Mouse (Mus musculus) thymus, adult 2 months (tissue): Measurements from ENCODE around the gene Nop53. TPM values are rescaled to one million over a fixed set of nuclear protein-coding genes. Genes with fewer than 3 reads are reported as not detected.
"Not testable (repeated sequence)": the region's sequence is repeated elsewhere in the genome, so short reads cannot be mapped to it uniquely, and the experiment has no call there.

Source experiments
- DNase-seq: peaks from one replicate; pipeline ENCODE4 v3.0.0; 2021
- H3K27ac ChIP-seq: fragments of 200-500 bp; 2 replicates; pipeline ENCODE4 v1.5.1; 2012; ENCODE audit warnings: low read length, control low read depth; ENCODE audit not compliant: control insufficient read depth, insufficient read depth
- H3K27me3 ChIP-seq: fragments of 200-500 bp; 2 replicates; pipeline ENCODE4 v1.6.1; 2012; ENCODE audit warnings: mild to moderate bottlenecking, low read length, moderate library complexity, mixed read lengths; ENCODE audit not compliant: control insufficient read depth, insufficient read depth
- H3K36me3 ChIP-seq: fragments of 200-500 bp; 2 replicates; pipeline ENCODE4 v1.6.1; 2012; ENCODE audit warnings: mild to moderate bottlenecking, low read length, moderate library complexity; ENCODE audit not compliant: control insufficient read depth, insufficient read depth
- H3K4me1 ChIP-seq: fragments of 200-500 bp; replicated peaks from 2 replicates; pipeline ENCODE4 v1.6.1; 2012; ENCODE audit warnings: low read length; ENCODE audit not compliant: control insufficient read depth, insufficient read depth
- H3K4me3 ChIP-seq: fragments of 200-500 bp; 2 replicates; pipeline ENCODE4 v1.5.1; 2012; ENCODE audit warnings: mild to moderate bottlenecking, low read length, control low read depth, moderate library complexity; ENCODE audit not compliant: control insufficient read depth, insufficient read depth
- CTCF ChIP-seq: fragments of 200-500 bp; IDR thresholded peaks from 2 replicates; pipeline ENCODE4 v1.5.1; 2012; ENCODE audit warnings: mild to moderate bottlenecking, control low read depth, low read length, moderate library complexity, borderline replicate concordance; ENCODE audit not compliant: control insufficient read depth, poor library complexity, insufficient read depth; ENCODE audit errors: extremely low read depth
- POLR2A ChIP-seq: fragments of 200-500 bp; IDR thresholded peaks from 2 replicates; pipeline ENCODE4 v1.6.1; 2012; ENCODE audit warnings: mild to moderate bottlenecking, low read length, control low read depth, moderate library complexity; ENCODE audit not compliant: control insufficient read depth, poor library complexity, insufficient read depth; ENCODE audit errors: extremely low read depth
- WGBS: fragments of 180-500 bp; shearing (Covaris S2); methylation state at CpG from one replicate; pipeline ENCODE4 v1.1.7; 2018; 5-methylcytosine and 5-hydroxymethylcytosine counted together
- polyA plus RNA-seq: library from polyadenylated mRNA; depleted of rRNA; stranded (reverse); fragments of >200 nt; gene quantifications from 2 replicates; pipeline ENCODE4 v1.2.3, GENCODE M21; 2012

Gene Nop53
- polyA plus RNA-seq, 1 experiment: 170 TPM

- no peak for TF ChIP-seq POLR2A
- TF ChIP-seq CTCF: no peak
- Histone ChIP-seq H3K36me3 (peaks cover 16% of the 10 kb centered on the region; the same call in 1 of the 2 replicates), H3K4me3 (no peak overlapping the region), H3K27me3 (no peaks in the 10 kb centered on the region), H3K4me1 (peaks cover 24% of the 10 kb centered on the region), H3K27ac (no peak overlapping the region)
- no peak for DNase-seq
These were observed 27.5 kb downstream of the Nop53 start for GRCm38 (mm10) chr7:15918371-15918770.

DNA sequence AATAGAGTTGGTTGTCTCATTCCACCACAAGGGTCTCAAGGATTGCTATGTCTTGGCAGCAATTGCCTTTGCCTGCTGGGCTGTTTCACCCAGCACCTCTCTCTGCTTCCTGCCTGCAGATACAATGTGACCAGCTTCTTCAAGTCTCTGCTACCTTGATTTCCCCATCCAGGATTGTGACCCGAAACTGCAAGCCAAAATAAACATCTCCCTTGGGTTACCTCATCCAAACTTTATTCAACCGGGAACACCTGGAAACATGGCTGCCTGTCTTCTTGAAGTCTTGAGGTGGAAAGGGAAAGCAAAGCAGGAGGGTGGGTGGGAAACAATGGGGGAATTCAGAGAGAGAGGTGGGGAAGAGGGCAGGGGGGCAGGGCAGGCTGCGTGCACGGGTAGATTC is 28.9 kb downstream of the Nop53 start:
- peaks cover 17% of the 10 kb centered on the region for H3K4me1 ChIP-seq
- DNase-seq: no peak
- H3K4me3 ChIP-seq: no peak overlapping the region
- H3K27me3 ChIP-seq: no peaks in the 10 kb centered on the region
- peaks cover 16% of the 10 kb centered on the region; the same call in 1 of the 2 replicates for H3K36me3 ChIP-seq
- WGBS: 92% methylated on average over 4 of the region's 4 CpGs
- TF ChIP-seq POLR2A (no peak), CTCF (no peak)
- no peak overlapping the region for H3K27ac ChIP-seq

DNA sequence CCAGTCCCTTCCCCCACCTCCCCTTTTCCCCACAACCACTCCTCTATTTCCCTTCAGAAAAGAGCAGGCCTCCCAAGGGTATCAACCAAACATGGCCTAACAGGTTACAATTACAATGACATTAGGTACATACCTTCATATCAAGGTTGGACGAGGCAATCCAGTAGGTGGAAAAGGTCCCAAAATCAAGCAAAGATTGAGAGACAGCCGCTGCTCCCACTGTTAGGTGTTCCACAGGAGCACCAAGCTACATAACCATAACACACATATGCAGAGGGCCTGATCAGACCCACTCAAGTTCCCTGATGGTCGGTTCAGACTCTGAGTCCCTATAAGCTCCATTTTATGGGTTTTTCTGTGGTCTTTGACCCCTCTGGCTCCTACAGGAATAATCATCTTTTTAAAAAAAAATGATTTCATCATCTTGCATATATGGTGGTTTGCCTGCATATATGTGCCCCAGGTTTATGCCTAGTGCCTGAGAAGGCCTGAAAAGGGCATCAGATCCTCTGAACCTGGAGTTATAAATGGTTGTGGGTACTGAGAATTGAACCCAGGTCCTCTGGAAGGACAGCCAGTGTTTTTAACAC is 29.6 kb downstream of the Nop53 start:
- Histone ChIP-seq H3K4me3 (no peak overlapping the region), H3K27ac (no peak overlapping the region), H3K36me3 (peaks cover 16% of the 10 kb centered on the region; the same call in 1 of the 2 replicates), H3K27me3 (no peaks in the 10 kb centered on the region), H3K4me1 (peaks cover 13% of the 10 kb centered on the region)
- no peak for TF ChIP-seq POLR2A
- TF ChIP-seq CTCF: no peak
- DNase-seq: no peak
- 93% methylated on average over 3 of the region's 3 CpGs for WGBS

GRCm38 (mm10) chr7:15915695-15916094 is 30.2 kb downstream of the Nop53 start:
- DNase-seq, H3K27me3 ChIP-seq, H3K27ac ChIP-seq, H3K4me3 ChIP-seq, H3K4me1 ChIP-seq: not testable (repeated sequence)
- H3K36me3 ChIP-seq: peaks cover 16% of the 10 kb centered on the region; the same call in 1 of the 2 replicates
- 92% methylated on average over 4 of the region's 4 CpGs for WGBS

DNA sequence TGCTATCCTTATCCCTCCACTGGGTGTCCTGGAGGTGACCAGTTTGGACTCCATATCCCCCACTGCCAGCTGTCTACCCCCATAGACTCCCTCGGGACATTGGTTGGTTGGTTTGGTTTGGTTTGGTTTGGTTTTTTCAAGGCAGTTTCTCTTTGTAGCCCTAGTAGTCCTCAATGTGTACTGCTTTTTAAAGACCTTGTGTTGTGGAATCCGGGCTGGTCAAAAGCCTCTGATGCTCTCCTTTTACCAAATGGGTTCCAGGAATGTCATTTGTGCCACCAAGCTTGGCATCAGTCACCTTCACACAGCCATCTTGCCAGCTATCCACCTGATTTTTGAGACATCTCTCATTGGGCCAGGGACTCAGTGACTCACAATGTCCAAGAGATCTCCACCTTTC is 31.1 kb downstream of the Nop53 start:
- H3K27ac ChIP-seq: no peak overlapping the region
- 89% methylated on average over 2 of the region's 2 CpGs for WGBS
- no peaks in the 10 kb centered on the region for H3K27me3 ChIP-seq
- no peak for DNase-seq
- H3K36me3 ChIP-seq: peaks cover 16% of the 10 kb centered on the region; the same call in 1 of the 2 replicates
- H3K4me3 ChIP-seq: no peak overlapping the region
- TF ChIP-seq CTCF: no peak
- no peak for TF ChIP-seq POLR2A
- H3K4me1 ChIP-seq: no peaks in the 10 kb centered on the region

- Histone ChIP-seq H3K36me3 (peaks cover 15% of the 10 kb centered on the region; the same call in 1 of the 2 replicates), H3K4me1 (no peaks in the 10 kb centered on the region), H3K27ac (no peak overlapping the region), H3K27me3 (no peaks in the 10 kb centered on the region), H3K4me3 (no peak overlapping the region)
- WGBS: 26% methylated on average over 2 of the region's 2 CpGs
- TF ChIP-seq POLR2A (no peak), CTCF (no peak)
- DNase-seq: peak; percentile 57
These were observed 31.6 kb downstream of the Nop53 start for GRCm38 (mm10) chr7:15914252-15914651.

DNA sequence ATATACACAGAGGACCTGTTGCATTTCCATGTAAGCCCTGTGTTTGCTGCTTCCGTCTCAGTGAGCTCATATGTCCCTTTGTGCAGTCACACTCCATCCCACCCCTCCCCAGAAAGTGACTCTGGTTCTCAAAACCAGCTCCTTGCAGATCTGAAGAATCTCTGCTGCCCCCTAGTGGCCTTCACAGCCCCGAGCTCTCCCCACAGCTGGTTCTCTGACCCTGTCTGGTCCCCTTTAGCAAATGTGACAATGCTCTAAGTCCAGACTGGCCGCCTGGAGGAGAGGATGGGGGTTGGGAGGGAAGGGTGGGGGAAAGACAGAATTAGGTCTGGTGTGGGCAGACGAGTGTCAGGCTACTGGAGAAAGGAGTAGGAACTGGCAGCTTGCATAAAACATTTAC is 33.7 kb downstream of the Nop53 start:
- DNase-seq: peak; percentile 70
- Histone ChIP-seq H3K4me1 (no peaks in the 10 kb centered on the region), H3K36me3 (peaks cover 5% of the 10 kb centered on the region; the same call in 1 of the 2 replicates), H3K27me3 (no peaks in the 10 kb centered on the region), H3K4me3 (no peak overlapping the region), H3K27ac (no peak overlapping the region)
- TF ChIP-seq POLR2A (no peak), CTCF (peak; percentile 81; the same call in 1 of the 2 replicates)
- 2% methylated on average over 4 of the region's 4 CpGs for WGBS
